Mouse (Mus musculus) left cerebral cortex, adult 9 months (tissue): Measurements from ENCODE around the gene Txnip.

Experiments
- DNase-seq, 2 experiments: peaks; one replicate each; pipeline ENCODE4 v3.0.0; 2022; ENCODE audit warnings: low spot score in 2 of 2

Txnip gene

DNA sequence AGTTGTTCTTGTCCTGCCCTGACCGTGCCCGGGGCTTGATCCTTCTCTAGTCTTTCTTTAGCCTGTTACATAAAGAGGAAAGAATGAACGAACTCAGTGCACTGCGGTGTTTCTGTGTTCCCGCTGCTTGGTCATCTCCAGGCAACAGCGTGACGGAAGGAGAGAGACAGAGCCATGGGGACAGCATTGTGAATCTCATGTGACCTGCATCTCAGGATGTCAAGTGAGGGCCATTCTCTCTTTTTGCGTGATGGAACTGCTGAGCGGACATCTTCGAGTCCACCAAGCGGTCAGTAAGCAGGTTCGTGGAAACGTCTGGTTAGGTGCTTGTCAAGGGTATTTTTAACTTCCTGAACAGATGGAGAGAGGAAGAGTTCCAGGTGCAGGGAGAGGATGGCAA, 11.7 kb downstream of the Txnip start:
- no peak for DNase-seq

DNA sequence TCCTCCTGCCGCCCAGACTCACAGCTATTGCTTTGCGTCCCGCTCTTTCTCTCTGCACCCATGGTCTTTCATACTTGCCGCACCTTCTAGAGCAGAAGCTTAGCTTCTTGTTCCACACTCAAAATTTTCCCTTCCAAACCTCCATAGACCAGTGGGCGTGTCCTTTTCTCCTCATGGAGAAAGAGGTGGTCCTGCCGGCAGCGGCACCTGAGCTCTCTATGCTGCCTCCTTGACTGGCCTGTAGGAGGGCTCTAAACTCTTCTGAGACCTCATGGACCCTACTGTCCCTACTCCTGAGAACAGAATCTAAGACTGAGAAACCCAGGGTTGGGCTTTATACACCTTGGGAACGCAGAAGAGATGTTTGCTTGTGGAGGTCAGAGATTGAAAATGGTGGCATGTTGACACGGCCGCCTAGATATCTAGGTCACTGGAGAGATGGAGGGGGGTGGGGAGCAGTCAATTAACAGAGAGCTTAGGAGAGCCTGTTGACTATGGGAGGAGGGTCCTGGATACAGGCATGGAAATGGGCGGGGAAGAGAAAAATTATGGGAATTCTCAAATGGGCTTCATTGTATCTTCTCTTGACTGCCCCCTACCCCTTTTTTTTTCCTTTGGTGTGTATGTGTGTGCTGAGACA, 12.3 kb downstream of the Txnip start:
- no peak for DNase-seq

DNA sequence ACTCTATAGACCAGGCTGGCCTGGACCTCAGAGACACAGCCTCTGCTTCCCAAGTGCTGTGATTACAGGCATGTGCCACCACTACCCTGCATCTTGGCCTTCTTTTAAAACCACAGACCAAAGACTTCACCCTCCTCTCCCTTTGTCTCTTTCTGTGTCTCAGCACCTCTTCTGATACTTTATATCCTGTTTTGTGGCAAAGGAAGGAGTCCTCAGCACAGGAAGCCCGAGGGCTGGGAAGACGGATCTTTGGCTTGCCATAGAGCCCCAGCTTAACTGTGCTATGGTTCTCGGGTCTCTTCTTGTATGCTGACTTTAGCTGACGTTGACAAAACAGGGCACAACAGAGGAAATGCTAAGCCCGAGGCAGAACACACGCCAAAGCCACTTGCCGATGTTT, 12.9 kb downstream of the Txnip start:
- DNase-seq = no peak

DNA sequence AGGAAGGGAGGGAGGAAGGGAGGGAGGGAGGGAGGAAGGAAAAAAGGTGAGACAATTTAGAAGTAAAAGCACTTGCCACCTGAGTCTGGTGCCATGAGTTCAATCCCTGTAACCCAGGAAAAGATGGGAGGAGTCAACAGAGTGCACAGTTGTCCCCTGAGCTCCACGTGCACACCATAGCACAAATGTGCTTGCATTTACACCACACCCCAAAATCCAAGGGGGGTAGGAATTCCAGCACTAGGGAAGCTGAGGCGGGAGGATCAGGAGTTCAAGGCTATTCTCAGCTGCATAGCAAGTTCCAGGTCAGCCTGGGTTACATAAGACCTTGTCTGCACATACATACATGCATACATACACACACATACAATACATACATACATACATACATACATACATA, 13.6 kb downstream of the Txnip start:
- DNase-seq = no peak

DNA sequence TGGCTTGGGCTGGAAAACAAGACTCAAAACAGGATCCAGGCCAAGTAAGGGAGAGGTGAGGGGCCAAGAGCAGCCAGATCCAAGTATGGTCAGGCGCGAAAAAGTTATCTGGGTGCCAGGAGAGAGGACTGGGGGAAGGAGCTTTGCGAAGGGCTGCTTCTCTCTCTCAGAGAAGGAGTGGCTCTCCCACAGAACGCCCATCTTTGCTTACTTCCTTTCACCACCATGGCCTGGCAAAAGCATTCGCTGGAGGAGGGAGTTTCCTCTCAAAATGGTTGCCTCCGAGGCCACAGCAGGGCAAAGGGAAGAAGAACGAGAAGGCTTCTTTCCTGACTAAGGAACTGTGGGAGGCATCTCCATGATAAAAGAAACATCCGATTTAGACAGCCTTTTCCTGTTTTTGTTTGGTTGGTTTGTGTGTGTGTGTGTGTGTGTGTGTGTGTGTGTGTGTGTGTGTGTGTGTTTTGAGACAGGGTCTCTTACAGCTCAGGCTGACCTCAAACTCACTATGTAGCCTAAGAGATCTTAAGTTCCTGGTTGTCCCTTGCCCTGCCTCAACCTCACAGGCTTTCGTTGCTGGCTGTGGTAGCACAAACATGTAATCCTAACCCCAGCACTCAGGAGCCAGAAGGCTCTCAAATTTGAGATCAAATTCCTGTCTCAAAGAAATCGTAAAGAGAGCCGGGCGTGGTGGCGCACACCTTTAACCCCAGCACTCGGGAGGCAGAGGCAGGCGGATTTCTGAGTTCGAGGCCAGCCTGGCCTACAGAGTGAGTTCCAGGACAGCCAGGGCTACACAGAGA, 14.3 kb downstream of the Txnip start:
- DNase-seq = no peak

GRCm38 (mm10) chr3:96573611-96574511, 16.1 kb downstream of the Txnip start:
- no peak for DNase-seq

- no peak for DNase-seq
These were observed 17.7 kb downstream of the Txnip start for GRCm38 (mm10) chr3:96575272-96575984.

DNA sequence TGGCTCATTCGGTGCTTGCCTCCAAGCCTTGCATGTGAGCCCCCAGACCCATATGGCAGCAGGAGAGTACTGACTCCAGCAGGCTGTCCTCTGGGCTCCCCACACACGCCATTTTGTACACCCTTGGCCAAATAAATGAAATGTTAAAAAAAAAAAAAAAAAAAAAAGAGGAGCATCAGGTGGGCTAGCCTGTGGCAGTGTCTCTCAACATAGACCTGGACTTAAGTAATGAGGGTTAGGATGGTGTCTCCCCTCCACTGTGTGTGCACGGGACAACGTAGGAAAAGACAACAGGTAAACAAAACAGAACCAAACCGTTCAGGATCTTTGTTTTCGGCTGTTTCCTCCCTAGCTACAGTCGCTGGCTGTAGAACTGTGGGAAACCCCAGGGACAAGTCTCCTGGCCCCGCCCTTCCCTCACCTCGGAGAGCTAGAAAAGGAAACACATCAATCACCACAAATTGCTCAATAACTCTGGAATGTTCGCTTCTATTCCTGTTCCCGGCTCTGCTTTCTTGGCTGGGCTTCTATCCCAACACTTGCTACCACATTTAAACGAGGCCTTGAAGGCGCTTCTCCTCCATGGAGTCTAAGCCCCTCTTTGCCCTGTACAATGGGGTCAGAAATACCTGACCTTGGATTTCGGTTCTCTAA, 18.4 kb downstream of the Txnip start:
- DNase-seq = no peak

- peak; percentile 93 to 96 for DNase-seq
These were observed 19.2 kb downstream of the Txnip start, which contains the start of gene Gm16253 for GRCm38 (mm10) chr3:96576690-96577541. Gm16253 (plus strand) TSS chr3:96576984.

GRCm38 (mm10) chr3:96577566-96577965, 19.8 kb downstream of the Txnip start:
- DNase-seq = no peak

DNA sequence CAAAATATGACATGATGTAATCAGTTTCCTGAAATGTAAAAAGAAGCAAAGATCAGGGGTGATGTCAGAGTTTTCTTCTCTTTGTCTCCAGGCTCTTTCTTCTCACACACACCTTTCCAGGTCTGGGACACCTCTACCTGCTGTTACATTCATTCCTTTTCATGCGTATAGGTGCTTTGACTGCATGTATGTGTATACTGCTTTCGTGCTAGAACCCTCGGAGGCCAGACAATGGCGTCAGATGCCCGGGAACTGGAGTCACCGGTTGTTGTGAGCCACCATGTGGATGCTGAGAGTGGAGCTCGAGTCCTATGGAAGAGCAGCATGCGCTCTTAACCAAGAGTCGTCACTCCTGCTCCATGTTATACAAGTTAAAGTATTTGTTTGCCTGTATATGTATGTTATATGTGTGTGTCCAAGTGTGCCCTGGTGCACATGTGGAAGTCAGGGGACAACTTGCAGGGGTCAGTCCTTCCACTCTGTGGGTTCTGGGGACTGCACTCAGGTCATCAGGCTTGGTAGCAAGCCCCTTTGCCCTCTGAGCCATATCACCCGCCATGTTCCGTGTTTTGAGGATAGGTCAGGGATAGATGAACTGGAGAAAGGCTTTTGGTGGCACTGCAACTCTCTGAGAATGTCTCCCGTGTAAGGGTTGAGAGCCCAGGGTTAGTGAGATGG, 20.9 kb downstream of the Txnip start:
- DNase-seq = no peak

DNA sequence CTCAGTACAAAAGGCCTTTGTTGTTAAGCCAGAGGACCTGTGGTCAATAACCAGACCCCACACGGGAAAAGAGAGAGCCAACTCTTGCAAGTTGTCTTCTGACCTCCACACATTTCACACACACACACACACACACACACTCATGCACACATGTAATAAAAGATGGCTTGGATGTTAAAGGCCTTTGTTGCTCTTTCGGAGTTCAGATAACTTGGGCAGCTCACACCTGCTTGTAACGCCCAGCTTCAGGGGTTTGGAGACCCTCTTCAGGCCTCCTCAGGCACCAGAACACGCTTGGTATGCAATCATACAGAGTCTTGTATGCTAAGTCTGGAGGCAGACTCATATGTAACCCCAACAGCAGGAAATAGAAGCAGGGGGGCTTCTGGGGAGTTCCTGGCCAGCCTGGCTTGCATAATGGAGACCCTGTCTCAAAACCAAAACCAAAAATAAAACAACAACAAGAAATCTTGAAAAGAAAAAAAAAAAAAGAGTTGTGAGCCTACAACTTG, 21.5 kb downstream of the Txnip start:
- DNase-seq = no peak

DNA sequence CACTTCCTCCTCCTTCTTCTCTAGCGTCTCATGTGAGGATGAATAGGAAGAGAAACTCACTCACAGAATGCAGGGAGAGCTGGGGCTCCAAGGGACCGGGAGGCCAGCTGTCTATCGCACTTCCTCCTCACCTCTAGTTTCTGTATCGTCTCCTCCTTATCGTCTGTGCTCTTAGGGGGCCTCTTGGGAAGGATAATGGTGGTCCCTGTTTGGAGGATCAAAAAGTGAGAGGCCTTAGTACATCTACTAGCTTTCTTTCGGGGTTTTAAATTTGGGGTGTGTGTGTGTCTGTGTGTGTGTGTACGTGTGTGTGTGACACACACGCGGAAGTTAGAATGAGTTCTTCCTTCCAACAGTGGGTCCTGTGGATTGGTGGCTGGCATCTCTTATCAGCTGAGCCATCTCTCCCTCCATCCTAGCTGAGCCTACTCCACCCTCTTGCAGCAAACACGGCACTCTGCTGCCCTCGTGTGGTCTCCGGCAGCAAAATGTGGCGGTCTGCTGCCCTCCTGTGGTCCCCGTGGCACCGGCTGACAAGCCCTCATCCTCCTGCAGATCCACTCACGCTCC, 22.2 kb downstream of the Txnip start:
- DNase-seq = peak; percentile 82 to 95

DNA sequence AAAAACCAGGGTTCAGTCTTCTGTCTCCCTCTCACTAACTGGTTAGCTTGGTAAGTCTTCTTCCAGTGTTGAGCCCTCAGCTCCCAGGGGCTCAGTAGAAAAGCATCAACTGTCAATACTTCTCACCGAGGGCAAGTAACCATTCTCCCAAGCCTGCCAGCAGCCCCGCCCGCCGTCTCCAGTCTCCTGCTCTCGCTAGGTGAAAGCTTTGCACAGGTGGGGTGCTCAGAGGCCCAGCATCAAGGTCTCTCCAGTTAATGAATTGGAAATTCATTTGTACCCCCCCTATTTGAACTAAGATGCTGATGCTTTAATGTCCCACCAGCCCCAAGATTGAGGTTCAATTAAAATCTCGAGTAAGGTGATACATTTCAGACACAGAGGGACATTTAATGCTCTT, 23.4 kb downstream of the Txnip start:
- no peak for DNase-seq

DNA sequence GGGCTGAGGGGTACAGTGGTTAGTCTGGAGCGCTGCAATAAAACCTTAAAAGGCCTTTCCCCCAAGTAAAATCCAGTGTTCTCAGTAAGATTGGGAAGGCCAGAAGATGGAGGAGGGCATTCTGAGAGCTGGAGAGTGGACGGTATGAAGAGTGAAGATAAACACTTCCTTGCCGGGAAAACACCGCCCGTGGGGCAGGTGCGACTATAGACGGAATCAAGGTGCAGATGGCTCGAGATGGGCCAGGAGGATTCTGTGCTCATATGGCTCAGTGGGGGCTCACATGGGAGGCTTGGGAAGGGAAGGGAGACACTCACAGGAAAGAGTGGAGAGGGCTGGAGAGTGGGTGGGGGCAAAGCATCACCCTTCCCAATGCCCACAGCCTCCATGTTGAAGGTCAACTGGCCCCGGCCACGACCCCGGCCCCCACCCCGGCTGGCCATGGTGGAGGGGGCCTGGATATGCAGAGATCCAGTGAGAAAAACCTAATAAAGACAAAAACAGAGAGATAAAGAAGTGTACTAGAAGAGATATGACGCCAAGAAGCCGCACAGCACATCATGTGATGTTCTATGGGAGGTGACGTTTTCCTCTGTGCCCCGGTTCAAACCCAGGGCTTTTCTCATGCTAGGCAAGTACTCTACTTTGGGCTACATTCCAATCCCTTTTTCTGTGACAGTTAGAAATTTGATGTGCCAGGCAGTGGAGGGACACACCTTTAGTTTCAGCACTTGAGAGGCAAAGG, 24.2 kb downstream of the Txnip start:
- DNase-seq = no peak

DNA sequence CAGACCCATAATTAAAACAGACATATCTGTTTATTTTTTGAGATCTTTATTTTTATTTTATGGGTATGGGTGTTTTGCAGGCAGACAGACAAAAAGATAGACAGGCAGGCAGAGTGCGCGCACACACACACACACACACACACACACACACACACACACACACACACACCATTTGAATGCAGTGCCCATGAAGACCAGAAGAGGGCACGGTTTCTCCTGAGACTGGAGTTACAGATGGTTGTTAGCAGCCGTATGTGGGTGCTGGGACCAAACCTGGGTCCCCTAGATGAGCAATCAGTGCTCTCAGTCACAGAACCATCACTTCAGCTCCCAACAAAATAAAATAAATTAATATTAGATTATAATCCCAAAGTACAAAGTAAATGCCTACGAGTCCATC, 25.6 kb downstream of the Txnip start:
- DNase-seq = no peak

DNA sequence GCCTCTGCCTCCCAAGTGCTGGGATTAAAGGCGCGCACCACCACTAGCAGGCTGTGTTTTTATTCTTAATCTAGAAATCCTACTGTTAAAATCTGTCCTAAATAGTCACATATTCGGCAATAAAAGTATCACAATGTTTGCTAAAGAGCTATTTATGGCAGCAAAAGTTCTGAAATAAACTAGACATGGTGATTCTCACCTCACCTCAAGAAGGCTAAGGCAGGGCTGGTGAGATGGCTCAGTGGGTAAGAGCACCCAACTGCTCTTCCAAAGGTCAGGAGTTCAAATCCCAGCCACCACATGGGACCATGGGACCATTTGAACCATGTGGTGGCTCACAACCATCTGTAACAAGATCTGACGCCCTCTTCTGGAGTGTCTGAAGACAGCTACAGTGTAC, 32.9 kb downstream of the Txnip start:
- DNase-seq = no peak

GRCm38 (mm10) chr3:96593374-96593773, 35.6 kb downstream of the Txnip start:
- no peak for DNase-seq
